Mouse (Mus musculus): ENCODE measurements around the gene Gcn1l1. TPM values are rescaled to one million over a fixed set of nuclear protein-coding genes. Genes with fewer than 3 reads are reported as not detected.

Gcn1l1 gene
- polyA plus RNA-seq, 1 experiment = 42.2 TPM

DNA sequence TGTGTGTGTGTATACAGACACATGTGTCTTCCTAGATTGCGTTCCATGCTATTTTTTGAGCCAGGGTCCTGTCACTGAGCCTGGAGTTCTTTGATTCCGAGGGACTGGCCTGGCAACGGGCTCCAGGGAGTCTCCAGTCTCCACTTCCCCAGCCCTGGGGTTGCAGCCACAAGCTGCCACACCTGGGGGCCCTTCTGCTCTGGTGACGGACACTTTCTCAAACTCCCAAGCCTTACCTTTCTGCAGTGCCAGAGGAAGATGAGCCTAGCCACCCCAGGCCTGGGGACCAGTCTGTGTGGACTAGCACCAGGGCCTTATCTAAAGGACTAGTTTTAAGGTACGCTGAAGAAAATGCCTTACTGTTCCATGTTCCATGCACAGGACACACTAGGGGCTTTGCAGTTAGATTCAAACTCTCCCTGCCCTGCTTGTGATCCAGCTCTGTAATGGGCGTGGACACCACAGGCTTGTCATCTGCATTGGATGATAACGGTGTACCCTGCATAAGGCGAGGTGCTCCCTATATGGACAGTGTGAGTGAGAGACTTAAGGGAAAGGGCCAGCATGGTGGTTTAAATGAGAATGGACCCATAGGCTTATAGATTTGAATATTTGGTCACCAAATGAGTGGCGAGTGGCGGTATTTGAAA lies 61.3 kb downstream of the Gcn1l1 start:
- Histone ChIP-seq H3K27ac (ENCODE audit: insufficient read depth, low read depth, low read length) (no peak overlapping the region), H3K4me3 (ENCODE audit: insufficient read depth, low read depth, low read length) (no peak overlapping the region), H3K36me3 (ENCODE audit: control insufficient read depth, insufficient read depth, low read length) (no peaks in the 10 kb centered on the region), H3K27me3 (replicated peaks; ENCODE audit: control insufficient read depth, insufficient read depth, low read length) (no peaks in the 10 kb centered on the region), H3K4me1 (ENCODE audit: control insufficient read depth, insufficient read depth, low read length) (no peaks in the 10 kb centered on the region; the same call in 1 of the 2 replicates)
- 88% methylated on average over 10 of the region's 10 CpGs for WGBS
- no peak for TF ChIP-seq POLR2A (IDR thresholded peaks at IDR 0.05; ENCODE audit: low read depth, low read length)
- TF ChIP-seq CTCF (conservative IDR thresholded peaks at IDR 0.05; ENCODE audit: insufficient read depth, insufficient read length, low read depth, low read length) = no peak
- no peak for DNase-seq

DNA sequence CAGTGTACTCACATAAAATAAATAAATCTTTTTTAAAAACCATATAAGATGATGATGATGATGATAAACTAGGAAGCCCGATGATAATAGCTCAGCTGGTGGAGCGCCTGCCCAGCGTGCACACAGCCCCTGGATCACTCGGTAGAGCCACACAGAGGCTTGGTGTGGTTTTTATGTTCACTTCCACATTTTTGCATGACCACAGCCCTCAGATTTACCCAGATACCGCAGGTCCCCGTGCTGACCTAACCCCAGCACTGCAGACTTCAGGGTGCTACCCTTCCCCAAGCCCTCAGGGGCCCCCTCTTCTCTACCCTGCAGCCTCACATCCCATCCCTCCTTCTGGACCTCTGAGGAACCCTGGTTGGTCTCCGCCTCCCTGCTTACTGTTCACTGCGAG lies 63.0 kb downstream of the Gcn1l1 start:
- no peak for TF ChIP-seq CTCF (conservative IDR thresholded peaks at IDR 0.05; ENCODE audit: insufficient read depth, insufficient read length, low read depth, low read length)
- TF ChIP-seq POLR2A (IDR thresholded peaks at IDR 0.05; ENCODE audit: low read depth, low read length) = no peak
- no peaks in the 10 kb centered on the region for H3K36me3 ChIP-seq (ENCODE audit: control insufficient read depth, insufficient read depth, low read length)
- no peak for DNase-seq
- H3K4me3 ChIP-seq (ENCODE audit: insufficient read depth, low read depth, low read length) = no peak overlapping the region
- H3K4me1 ChIP-seq (ENCODE audit: control insufficient read depth, insufficient read depth, low read length) = peaks cover 5% of the 10 kb centered on the region
- H3K27me3 ChIP-seq (replicated peaks; ENCODE audit: control insufficient read depth, insufficient read depth, low read length) = no peaks in the 10 kb centered on the region
- H3K27ac ChIP-seq (ENCODE audit: insufficient read depth, low read depth, low read length) = no peak overlapping the region
- 75% methylated on average over 8 of the region's 8 CpGs for WGBS

DNA sequence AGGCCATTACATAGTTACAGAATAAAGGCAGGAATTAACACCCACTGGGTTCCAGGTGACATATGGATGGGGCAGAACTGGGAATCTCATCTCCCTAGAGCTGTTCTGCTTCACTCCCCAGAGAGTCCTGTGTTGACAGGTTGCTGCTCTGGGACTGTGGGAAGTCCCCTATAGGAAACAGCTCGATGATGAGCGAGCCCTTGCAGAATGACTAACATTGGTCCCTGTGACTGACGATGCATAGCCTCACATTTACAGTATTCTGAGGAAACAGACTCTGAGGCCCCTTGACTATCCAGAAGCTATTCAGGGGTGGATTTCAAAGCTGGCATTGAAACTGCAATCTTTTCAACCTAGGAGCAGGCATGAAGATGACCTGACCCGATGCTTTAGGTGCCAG lies 64.6 kb downstream of the Gcn1l1 start:
- H3K27me3 ChIP-seq (replicated peaks; ENCODE audit: control insufficient read depth, insufficient read depth, low read length) = no peaks in the 10 kb centered on the region
- no peaks in the 10 kb centered on the region for H3K36me3 ChIP-seq (ENCODE audit: control insufficient read depth, insufficient read depth, low read length)
- no peak for TF ChIP-seq CTCF (conservative IDR thresholded peaks at IDR 0.05; ENCODE audit: insufficient read depth, insufficient read length, low read depth, low read length)
- TF ChIP-seq POLR2A (IDR thresholded peaks at IDR 0.05; ENCODE audit: low read depth, low read length) = no peak
- no peak overlapping the region for H3K27ac ChIP-seq (ENCODE audit: insufficient read depth, low read depth, low read length)
- WGBS = 78% methylated on average over 4 of the region's 4 CpGs
- H3K4me3 ChIP-seq (ENCODE audit: insufficient read depth, low read depth, low read length) = no peak overlapping the region
- DNase-seq = no peak
- peaks cover 16% of the 10 kb centered on the region for H3K4me1 ChIP-seq (ENCODE audit: control insufficient read depth, insufficient read depth, low read length)

DNA sequence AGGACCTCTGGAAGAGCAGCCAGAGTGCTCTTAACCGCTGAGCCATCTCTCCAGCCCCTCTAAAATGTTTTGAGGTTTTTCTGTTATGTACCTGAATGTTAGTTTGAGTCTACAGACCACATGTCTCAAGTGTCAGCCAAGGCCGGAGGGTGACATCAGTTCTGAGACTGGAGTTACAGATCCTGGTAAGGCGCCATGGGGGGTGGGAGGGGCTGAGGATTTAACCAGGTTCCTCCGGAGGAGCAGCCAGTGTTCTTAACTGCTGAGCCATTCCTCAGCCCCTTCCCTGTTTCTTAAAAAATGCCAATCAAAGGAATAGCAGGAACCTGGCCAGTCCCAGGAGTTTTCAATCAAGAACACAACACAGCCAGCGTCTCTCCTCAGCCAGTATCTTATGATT lies 65.2 kb downstream of the Gcn1l1 start:
- DNase-seq = no peak
- Histone ChIP-seq H3K4me1 (ENCODE audit: control insufficient read depth, insufficient read depth, low read length) (peaks cover 18% of the 10 kb centered on the region), H3K4me3 (ENCODE audit: insufficient read depth, low read depth, low read length) (no peak overlapping the region), H3K36me3 (ENCODE audit: control insufficient read depth, insufficient read depth, low read length) (no peaks in the 10 kb centered on the region), H3K27ac (ENCODE audit: insufficient read depth, low read depth, low read length) (no peak overlapping the region), H3K27me3 (replicated peaks; ENCODE audit: control insufficient read depth, insufficient read depth, low read length) (no peaks in the 10 kb centered on the region)
- TF ChIP-seq CTCF (conservative IDR thresholded peaks at IDR 0.05; ENCODE audit: insufficient read depth, insufficient read length, low read depth, low read length) (no peak), POLR2A (IDR thresholded peaks at IDR 0.05; ENCODE audit: low read depth, low read length) (no peak)
- WGBS = 62% methylated on average over 5 of the region's 5 CpGs

DNA sequence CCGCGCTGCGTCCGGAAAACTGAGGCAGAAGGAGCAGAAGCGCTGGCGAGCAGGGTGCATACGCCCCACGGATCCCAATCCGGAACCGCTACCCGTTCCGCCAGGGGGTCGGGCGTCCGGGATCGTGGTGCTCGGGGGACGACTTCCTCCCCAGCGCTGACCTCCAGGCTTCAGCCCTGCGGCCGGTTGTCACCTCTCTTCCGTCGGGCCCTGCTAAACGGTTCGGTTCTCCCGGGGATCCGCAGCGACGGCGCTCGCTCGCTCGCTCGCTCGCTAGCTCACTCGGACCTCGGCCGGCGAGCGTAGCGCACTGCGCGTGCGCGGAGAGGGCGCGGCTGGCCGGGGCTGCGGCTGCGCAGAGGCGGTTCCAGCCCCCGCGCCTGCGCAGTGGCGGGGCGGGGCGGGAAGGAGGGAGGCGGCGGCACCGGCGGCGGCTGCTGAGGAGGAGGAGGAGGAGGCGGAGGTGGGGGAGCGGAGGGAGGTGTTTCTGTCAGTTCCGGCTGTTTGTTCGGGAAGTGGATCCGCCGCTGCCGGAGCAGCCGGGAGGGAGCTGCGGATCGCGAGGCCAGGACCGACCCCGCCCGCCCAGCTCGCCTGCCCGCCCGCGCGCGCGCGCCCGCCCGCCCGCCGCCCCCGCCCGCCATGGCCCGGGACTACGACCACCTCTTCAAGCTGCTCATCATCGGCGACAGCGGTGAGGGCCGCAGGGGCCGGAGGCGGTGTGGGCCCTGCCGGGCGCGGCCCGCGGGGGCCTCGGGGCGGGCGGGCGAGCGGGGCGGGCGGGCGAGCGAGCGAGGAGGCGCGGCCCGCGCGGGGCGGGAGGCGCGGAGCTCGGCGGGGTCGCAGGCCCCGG lies 66.7 kb downstream of the Gcn1l1 start, which contains the start of gene Rab35:
Gene Rab35, plus strand, starts transcription at position 404 of the 853 bp plus-strand sequence.
- TF ChIP-seq CTCF (conservative IDR thresholded peaks at IDR 0.05; ENCODE audit: insufficient read depth, insufficient read length, low read depth, low read length) = no peak
- no peak for TF ChIP-seq POLR2A (IDR thresholded peaks at IDR 0.05; ENCODE audit: low read depth, low read length)
- DNase-seq = peak; percentile 96
- peaks cover 19% of the 10 kb centered on the region for H3K4me1 ChIP-seq (ENCODE audit: control insufficient read depth, insufficient read depth, low read length)

DNA sequence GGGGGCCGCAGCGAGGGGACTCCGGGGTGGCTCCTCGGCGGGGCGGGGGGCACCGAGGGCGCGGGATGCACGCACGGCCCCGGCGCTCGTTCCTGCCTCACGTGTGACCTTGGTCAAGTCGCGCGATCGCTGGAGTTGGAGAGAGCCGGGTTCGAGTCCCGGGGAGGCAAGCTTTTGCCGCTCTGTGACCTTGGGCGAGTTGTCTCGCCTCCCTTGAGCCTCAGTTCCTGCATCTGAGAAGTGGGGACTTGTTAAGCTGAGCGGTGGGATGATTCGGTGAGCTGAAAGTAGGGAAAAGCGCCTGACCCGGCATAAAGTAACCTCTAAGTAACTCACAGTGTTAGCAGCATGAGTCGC lies 67.3 kb downstream of the Gcn1l1 start:
- peak; percentile 32 for DNase-seq

More for the DNA sequence above, 66.7 kb downstream of the Gcn1l1 start, which contains the start of gene Rab35:
- Histone ChIP-seq H3K27ac (ENCODE audit: insufficient read depth, low read depth, low read length) (peak within 1 kb of the TSS; percentile 75), H3K27me3 (replicated peaks; ENCODE audit: control insufficient read depth, insufficient read depth, low read length) (no peaks in the 10 kb centered on the region), H3K4me3 (ENCODE audit: insufficient read depth, low read depth, low read length) (peak within 1 kb of the TSS; percentile 74), H3K36me3 (ENCODE audit: control insufficient read depth, insufficient read depth, low read length) (no peaks in the 10 kb centered on the region)
- WGBS = 1% methylated on average over 87 of the region's 125 CpGs

DNA sequence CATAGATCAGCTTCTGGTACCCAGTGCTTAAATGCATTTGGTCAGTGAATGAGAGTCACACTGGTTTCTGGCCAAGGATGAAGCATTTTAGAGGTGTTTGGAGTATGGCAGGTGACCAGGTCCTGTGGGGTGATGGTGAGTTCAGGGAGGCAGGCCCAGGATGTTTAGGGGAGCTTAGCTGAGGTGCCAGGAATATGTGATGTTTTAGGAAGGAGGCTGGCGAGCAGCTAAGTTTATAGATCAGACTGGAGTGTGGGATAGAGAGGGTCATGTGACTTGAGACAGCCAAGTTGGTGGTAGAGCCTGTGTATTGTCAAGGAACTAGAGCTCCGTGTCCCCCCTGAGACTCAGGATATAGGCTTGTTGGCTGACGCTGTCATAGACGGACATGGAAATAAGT lies 68.0 kb downstream of the Gcn1l1 start:
- peak overlapping the region; percentile 65 for H3K4me3 ChIP-seq (ENCODE audit: insufficient read depth, low read depth, low read length)
- 52% methylated on average over 4 of the region's 4 CpGs for WGBS
- TF ChIP-seq POLR2A (IDR thresholded peaks at IDR 0.05; ENCODE audit: low read depth, low read length) (no peak), CTCF (conservative IDR thresholded peaks at IDR 0.05; ENCODE audit: insufficient read depth, insufficient read length, low read depth, low read length) (no peak)

More for the DNA sequence above, 67.3 kb downstream of the Gcn1l1 start:
- H3K27ac ChIP-seq (ENCODE audit: insufficient read depth, low read depth, low read length) = no peak overlapping the region
- TF ChIP-seq POLR2A (IDR thresholded peaks at IDR 0.05; ENCODE audit: low read depth, low read length) (no peak), CTCF (conservative IDR thresholded peaks at IDR 0.05; ENCODE audit: insufficient read depth, insufficient read length, low read depth, low read length) (no peak)
- peak overlapping the region; percentile 65 for H3K4me3 ChIP-seq (ENCODE audit: insufficient read depth, low read depth, low read length)
- peaks cover 19% of the 10 kb centered on the region for H3K4me1 ChIP-seq (ENCODE audit: control insufficient read depth, insufficient read depth, low read length)
- WGBS = 3% methylated on average over 30 of the region's 30 CpGs
- H3K36me3 ChIP-seq (ENCODE audit: control insufficient read depth, insufficient read depth, low read length) = no peaks in the 10 kb centered on the region
- no peaks in the 10 kb centered on the region for H3K27me3 ChIP-seq (replicated peaks; ENCODE audit: control insufficient read depth, insufficient read depth, low read length)

More for the DNA sequence above, 68.0 kb downstream of the Gcn1l1 start:
- peaks cover 19% of the 10 kb centered on the region for H3K4me1 ChIP-seq (ENCODE audit: control insufficient read depth, insufficient read depth, low read length)
- no peaks in the 10 kb centered on the region for H3K27me3 ChIP-seq (replicated peaks; ENCODE audit: control insufficient read depth, insufficient read depth, low read length)
- H3K36me3 ChIP-seq (ENCODE audit: control insufficient read depth, insufficient read depth, low read length) = no peaks in the 10 kb centered on the region
- no peak overlapping the region for H3K27ac ChIP-seq (ENCODE audit: insufficient read depth, low read depth, low read length)
- no peak for DNase-seq
